Mouse (Mus musculus): Measurements from ENCODE around the gene Dnaja4.

DNA sequence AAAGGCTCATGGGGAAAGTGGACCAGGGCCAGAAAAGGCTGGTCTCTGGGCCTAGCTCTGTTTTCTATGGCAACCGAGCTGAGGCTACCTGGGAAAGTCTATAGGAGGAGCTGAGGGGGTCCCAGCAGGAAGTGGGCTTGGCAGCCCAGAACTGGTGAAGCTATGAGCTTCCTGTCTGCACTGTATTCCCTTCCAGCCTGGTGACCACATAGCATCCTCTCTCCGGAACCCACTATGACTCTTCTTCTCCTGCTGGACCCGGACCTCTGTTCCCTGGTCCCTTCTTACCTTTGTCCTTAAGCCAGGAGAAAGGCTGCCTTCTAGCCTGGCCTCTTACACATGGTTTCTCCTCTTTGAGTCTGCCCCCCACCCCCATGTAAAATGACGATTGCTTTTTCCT lies 45.2 kb downstream of the Dnaja4 start:
- no peak for TF ChIP-seq GATA1 (IDR thresholded peaks at IDR 0.05; ENCODE audit: borderline replicate concordance, low read length)
- no peak for TF ChIP-seq CTCF (IDR thresholded peaks at IDR 0.05; ENCODE audit: low read depth, low read length)
- TF ChIP-seq TAL1 (conservative IDR thresholded peaks at IDR 0.05; ENCODE audit: low read depth, low read length), result no peak
- TF ChIP-seq GATA2 (IDR thresholded peaks at IDR 0.05; ENCODE audit: borderline replicate concordance, low read depth, low read length), result no peak
- TF ChIP-seq POLR2AphosphoS5 (IDR thresholded peaks at IDR 0.05; ENCODE audit: insufficient replicate concordance, low read depth, low read length), result no peak

All from G1E (cell line).